Mouse (Mus musculus): Measurements from ENCODE around the gene Olfr1134.
"Not testable (repeated sequence)": the region's sequence is repeated elsewhere in the genome, so short reads cannot be mapped to it uniquely, and the experiment has no call there.

The Olfr1134 gene

GRCm38 (mm10) chr2:87658360-87658759 lies at the start of gene Olfr1134:
TSS of gene Olfr1134 (minus strand) at chr2:87658460.
- DNase-seq, result no peak

- DNase-seq, result no peak
Observed at GRCm38 (mm10) chr2:87693847-87694246, 35.6 kb upstream of the Olfr1134 start, which contains the start of gene Olfr1136. TSS of gene Olfr1136 (minus strand) at chr2:87693947.

GRCm38 (mm10) chr2:87673564-87673963 lies 15.3 kb upstream of the Olfr1134 start, which contains the start of gene Olfr1135:
TSS of gene Olfr1135 (minus strand) at chr2:87673664.
- no peak for DNase-seq

- no peak for DNase-seq
Observed at GRCm38 (mm10) chr2:87647274-87647673, 11.0 kb downstream of the Olfr1134 start, which contains the start of gene Olfr1133. TSS of gene Olfr1133 (minus strand) at chr2:87647374.

- no peak for DNase-seq
Observed at GRCm38 (mm10) chr2:87642441-87642840, 15.8 kb downstream of the Olfr1134 start.

- no peak for DNase-seq
Observed at GRCm38 (mm10) chr2:87637435-87637834, 20.8 kb downstream of the Olfr1134 start, which contains the start of gene Olfr1132. TSS of gene Olfr1132 (minus strand) at chr2:87637535.

GRCm38 (mm10) chr2:87626804-87627203 lies 31.5 kb downstream of the Olfr1134 start, which contains the start of gene Olfr1131:
TSS of gene Olfr1131 (plus strand) at chr2:87627104.
- DNase-seq, result no peak

GRCm38 (mm10) chr2:87605912-87606311 lies 52.3 kb downstream of the Olfr1134 start, which contains the start of gene Olfr1130:
TSS of gene Olfr1130 (plus strand) at chr2:87606212.
- DNase-seq, result not testable (repeated sequence)

All from thymus, postnatal 4 days (tissue).